Mouse (Mus musculus) liver, embryonic 14.5 days (tissue): ENCODE results near the gene Kcnk4. TPM values are rescaled to one million over a fixed set of nuclear protein-coding genes. Genes with fewer than 3 reads are reported as not detected.
"Not testable (repeated sequence)": the region's sequence is repeated elsewhere in the genome, so short reads cannot be mapped to it uniquely, and the experiment has no call there.

Source experiments
- ATAC-seq: fragments of 200-750 bp; cut with Nextera tagmentation; 2 replicates; pipeline ENCODE4 v1.8.0; 2017; ENCODE audit warnings: moderate number of reproducible peaks, mild to moderate bottlenecking, moderate library complexity; ENCODE audit not compliant: insufficient read depth
- DNase-seq, 3 experiments: peaks; one replicate each; pipeline ENCODE4 v3.0.0-alpha.2; 2012 to 2013; ENCODE audit warnings: low read depth in 3 of 3, low spot score in 3 of 3
- H3K27ac ChIP-seq: fragments of 300-500 bp; sonication (generic); 2 replicates; pipeline ENCODE4 v1.5.1; 2014; ENCODE audit warnings: moderate library complexity, mild to moderate bottlenecking, control low read depth, inconsistent platforms
- H3K27me3 ChIP-seq: fragments of 300-500 bp; sonication (generic); 2 replicates; pipeline ENCODE4 v1.6.1; 2014; ENCODE audit warnings: mild to moderate bottlenecking, low read length, moderate library complexity; ENCODE audit not compliant: control insufficient read depth, insufficient read depth
- H3K36me3 ChIP-seq: fragments of 300-500 bp; sonication (generic); replicated peaks from 2 replicates; pipeline ENCODE4 v1.6.1; 2014; ENCODE audit warnings: low read depth; ENCODE audit not compliant: control insufficient read depth, insufficient read depth
- H3K4me1 ChIP-seq, 2 experiments: fragments of 200-500 bp in 1 of 2; fragments of 300-500 bp in 1 of 2; sonication (generic) in 1 of 2; replicated peaks; 2 replicates each; pipeline ENCODE4 v1.6.1; 2012 to 2014; ENCODE audit warnings: antibody characterized with exemption in 1 of 2, inconsistent platforms in 1 of 2, low read length in 1 of 2; ENCODE audit not compliant: control insufficient read depth in 2 of 2, insufficient read depth in 2 of 2
- H3K4me2 ChIP-seq: fragments of 300-500 bp; sonication (generic); 2 replicates; pipeline ENCODE4 v1.6.1; 2014; ENCODE audit warnings: low read depth, mild to moderate bottlenecking, control low read depth, moderate library complexity
- H3K4me3 ChIP-seq, 2 experiments: fragments of 200-500 bp in 1 of 2; fragments of 300-500 bp in 1 of 2; sonication (generic) in 1 of 2; 2 replicates each; pipeline ENCODE4 v1.5.1; 2012 to 2014; ENCODE audit warnings: low read depth in 2 of 2, low read length in 2 of 2, mild to moderate bottlenecking in 2 of 2, control low read depth in 1 of 2, inconsistent platforms in 1 of 2, moderate library complexity in 1 of 2; ENCODE audit not compliant: insufficient read depth in 1 of 2
- H3K9ac ChIP-seq: fragments of 300-500 bp; sonication (generic); replicated peaks from 2 replicates; pipeline ENCODE4 v1.6.1; 2014; ENCODE audit warnings: mild to moderate bottlenecking, control low read depth, moderate library complexity
- H3K9me3 ChIP-seq: fragments of 300-500 bp; sonication (generic); 2 replicates; pipeline ENCODE4 v1.6.1; 2016; ENCODE audit warnings: low read length, mixed read lengths; ENCODE audit not compliant: control insufficient read depth
- CTCF ChIP-seq: IDR thresholded peaks from 2 replicates; pipeline ENCODE4 v1.5.1; 2016; ENCODE audit warnings: antibody characterized with exemption, low read depth, control low read depth
- EP300 ChIP-seq: IDR thresholded peaks from 2 replicates; pipeline ENCODE4 v1.6.1; 2016; ENCODE audit warnings: antibody characterized with exemption, low read depth
- WGBS: fragments of 180-500 bp; shearing (Covaris S2); extraction: QIAGEN DNeasy Blood & Tissue Kit; methylation state at CpG from one replicate; pipeline ENCODE4 v1.1.7; 2014; ENCODE audit not compliant: insufficient replicate concordance; 5-methylcytosine and 5-hydroxymethylcytosine counted together
- polyA plus RNA-seq, 2 experiments: library from polyadenylated mRNA; depleted of rRNA in 1 of 2; stranded (reverse) in 1 of 2; unstranded in 1 of 2; fragments of >200 nt; fragmentation: Nextera tagmentation in 1 of 2; extraction: Ambion mirVana in 1 of 2; gene quantifications; 2 replicates each; pipeline versions ENCODE4 v1.2.1 to v1.2.3; 2012 to 2014

Gene Kcnk4
- polyA plus RNA-seq, 2 experiments, result 0.05 TPM; not detected in 1

- Histone ChIP-seq H3K27ac (no peak overlapping the region), H3K4me1 (peaks cover 2 to 11% of the 10 kb centered on the region in 2 experiments; a peak in 3 of 4 replicates), H3K27me3 (no peaks in the 10 kb centered on the region), H3K4me2 (no peak overlapping the region), H3K9ac (no peak overlapping the region), H3K9me3 (no peaks in the 10 kb centered on the region), H3K4me3 (no peak overlapping the region), H3K36me3 (peaks cover 17% of the 10 kb centered on the region)
- DNase-seq, result no peak
- 70% methylated on average over 9 of the region's 9 CpGs for WGBS
- no peak for ATAC-seq
- TF ChIP-seq EP300 (no peak), CTCF (no peak)
Observed at GRCm38 (mm10) chr19:6914540-6914939, 19.8 kb downstream of the Kcnk4 start.

- H3K4me2 ChIP-seq, result no peak overlapping the region
- peaks cover 2 to 11% of the 10 kb centered on the region in 2 experiments; a peak in 3 of 4 replicates for H3K4me1 ChIP-seq
- TF ChIP-seq EP300 (no peak), CTCF (no peak)
- no peak overlapping the region for H3K4me3 ChIP-seq
- no peaks in the 10 kb centered on the region for H3K9me3 ChIP-seq
- peaks cover 17% of the 10 kb centered on the region for H3K36me3 ChIP-seq
- WGBS, result 76% methylated on average over 11 of the region's 11 CpGs
- H3K27me3 ChIP-seq, result no peaks in the 10 kb centered on the region
- no peak overlapping the region for H3K27ac ChIP-seq
- no peak for DNase-seq
- no peak overlapping the region for H3K9ac ChIP-seq
- ATAC-seq, result no peak
Observed at GRCm38 (mm10) chr19:6913991-6914390, 20.3 kb downstream of the Kcnk4 start.

GRCm38 (mm10) chr19:6913036-6913435 lies 21.3 kb downstream of the Kcnk4 start:
- peaks cover 17% of the 10 kb centered on the region for H3K36me3 ChIP-seq
- ATAC-seq (no peak), DNase-seq (no peak)
- no peak overlapping the region for H3K27ac ChIP-seq
- H3K27me3 ChIP-seq, result no peaks in the 10 kb centered on the region
- H3K9ac ChIP-seq, result no peak overlapping the region
- no peak overlapping the region for H3K4me2 ChIP-seq
- no peaks in the 10 kb centered on the region for H3K9me3 ChIP-seq
- no peak for TF ChIP-seq EP300
- TF ChIP-seq CTCF, result no peak
- peaks cover 2 to 17% of the 10 kb centered on the region in 2 experiments; a peak in 3 of 4 replicates for H3K4me1 ChIP-seq
- WGBS, result 57% methylated on average over 6 of the region's 6 CpGs
- H3K4me3 ChIP-seq, result no peak overlapping the region

- DNase-seq, result no peak
- H3K9me3 ChIP-seq, result no peaks in the 10 kb centered on the region
- peaks cover 17% of the 10 kb centered on the region for H3K36me3 ChIP-seq
- H3K4me3 ChIP-seq, result no peak overlapping the region
- H3K27me3 ChIP-seq, result no peaks in the 10 kb centered on the region
- peaks cover 2 to 18% of the 10 kb centered on the region in 2 experiments; a peak in 3 of 4 replicates for H3K4me1 ChIP-seq
- no peak for ATAC-seq
- no peak for TF ChIP-seq CTCF
- no peak for TF ChIP-seq EP300
- no peak overlapping the region for H3K4me2 ChIP-seq
- 84% methylated on average over 15 of the region's 15 CpGs for WGBS
- no peak overlapping the region for H3K9ac ChIP-seq
- H3K27ac ChIP-seq, result no peak overlapping the region
Observed at GRCm38 (mm10) chr19:6912205-6912970, 21.9 kb downstream of the Kcnk4 start.

- ATAC-seq, result no peak
- Histone ChIP-seq H3K27ac (no peak overlapping the region), H3K4me3 (peak overlapping the region; percentile 11 to 42), H3K9me3 (no peaks in the 10 kb centered on the region), H3K36me3 (peaks cover 19% of the 10 kb centered on the region), H3K9ac (peak overlapping the region; percentile 31; the same call in 1 of the 2 replicates), H3K27me3 (no peaks in the 10 kb centered on the region), H3K4me2 (peak overlapping the region; percentile 94), H3K4me1 (peaks cover 2 to 18% of the 10 kb centered on the region in 2 experiments; a peak in 3 of 4 replicates)
- DNase-seq, result no peak
- 76% methylated on average over 19 of the region's 19 CpGs for WGBS
- no peak for TF ChIP-seq EP300
- no peak for TF ChIP-seq CTCF
Observed at GRCm38 (mm10) chr19:6911101-6912074, 22.9 kb downstream of the Kcnk4 start.

GRCm38 (mm10) chr19:6910306-6910705 lies 24.0 kb downstream of the Kcnk4 start:
- H3K36me3 ChIP-seq, result peaks cover 20% of the 10 kb centered on the region
- ATAC-seq, result peak; percentile 54
- H3K4me3 ChIP-seq, result peak overlapping the region; percentile 82
- not testable (repeated sequence) for DNase-seq, H3K9me3 ChIP-seq, H3K4me1 ChIP-seq, H3K27me3 ChIP-seq
- under 1% methylated on average over 29 of the region's 30 CpGs for WGBS
- peak overlapping the region; percentile 85 for H3K9ac ChIP-seq
- peak overlapping the region; percentile 95 for H3K27ac ChIP-seq
- peak overlapping the region; percentile 94 for H3K4me2 ChIP-seq
